Mouse (Mus musculus) heart, embryonic 16.5 days (tissue): Measurements from ENCODE around the gene Bin2. TPM values are rescaled to one million over a fixed set of nuclear protein-coding genes. Genes with fewer than 3 reads are reported as not detected.
A peak's percentile ranks its signal among the peaks of the same experiment; 100 is the strongest.
"Not testable (repeated sequence)": the region's sequence is repeated elsewhere in the genome, so short reads cannot be mapped to it uniquely, and the experiment has no call there.

ENCODE experiments used
- ATAC-seq: fragments of 200-750 bp; cut with Nextera tagmentation; replicated peaks from 2 replicates; pipeline ENCODE4 v1.8.0; 2017; ENCODE audit warnings: moderate number of reproducible peaks; ENCODE audit not compliant: insufficient read depth, low FRiP score; ENCODE audit errors: extremely low read depth
- H3K27ac ChIP-seq: fragments of 300-500 bp; sonication (generic); 2 replicates; pipeline ENCODE4 v1.5.1; 2014; ENCODE audit warnings: mild to moderate bottlenecking, low read length, control low read depth, moderate library complexity
- H3K27me3 ChIP-seq: fragments of 300-500 bp; sonication (generic); 2 replicates; pipeline ENCODE4 v1.6.1; 2014; ENCODE audit warnings: low read length, mixed read lengths; ENCODE audit not compliant: control insufficient read depth, insufficient read depth
- H3K36me3 ChIP-seq: fragments of 300-500 bp; sonication (generic); 2 replicates; pipeline ENCODE4 v1.6.1; 2014; ENCODE audit not compliant: control insufficient read depth, insufficient read depth
- H3K4me1 ChIP-seq: fragments of 300-500 bp; sonication (generic); 2 replicates; pipeline ENCODE4 v1.6.1; 2014; ENCODE audit warnings: low read length, mixed read lengths; ENCODE audit not compliant: control insufficient read depth, insufficient read depth
- H3K4me2 ChIP-seq: fragments of 300-500 bp; sonication (generic); 2 replicates; pipeline ENCODE4 v1.6.1; 2014; ENCODE audit warnings: low read depth, mild to moderate bottlenecking, control low read depth, low read length
- H3K4me3 ChIP-seq: fragments of 300-500 bp; sonication (generic); 2 replicates; pipeline ENCODE4 v1.5.1; 2014; ENCODE audit warnings: mild to moderate bottlenecking, control low read depth, low read length
- H3K9ac ChIP-seq: fragments of 300-500 bp; sonication (generic); 2 replicates; pipeline ENCODE4 v1.6.1; 2014; ENCODE audit warnings: low read length, control low read depth
- H3K9me3 ChIP-seq: fragments of 300-500 bp; sonication (generic); replicated peaks from 2 replicates; pipeline ENCODE4 v1.6.1; 2016; ENCODE audit warnings: low read length; ENCODE audit not compliant: control insufficient read depth
- WGBS: fragments of 180-500 bp; shearing (Covaris S2); extraction: QIAGEN DNeasy Blood & Tissue Kit; methylation state at CpG from one replicate; pipeline ENCODE4 v1.1.7; 2014; 5-methylcytosine and 5-hydroxymethylcytosine counted together
- polyA plus RNA-seq: library from polyadenylated mRNA; unstranded; fragments of >200 nt; fragmentation: Nextera tagmentation; extraction: Ambion mirVana; gene quantifications from 2 replicates; pipeline ENCODE4 v1.2.1, GENCODE M21; 2015

Gene Bin2
- polyA plus RNA-seq, 1 experiment from 2014 or later: 13.3 TPM

DNA sequence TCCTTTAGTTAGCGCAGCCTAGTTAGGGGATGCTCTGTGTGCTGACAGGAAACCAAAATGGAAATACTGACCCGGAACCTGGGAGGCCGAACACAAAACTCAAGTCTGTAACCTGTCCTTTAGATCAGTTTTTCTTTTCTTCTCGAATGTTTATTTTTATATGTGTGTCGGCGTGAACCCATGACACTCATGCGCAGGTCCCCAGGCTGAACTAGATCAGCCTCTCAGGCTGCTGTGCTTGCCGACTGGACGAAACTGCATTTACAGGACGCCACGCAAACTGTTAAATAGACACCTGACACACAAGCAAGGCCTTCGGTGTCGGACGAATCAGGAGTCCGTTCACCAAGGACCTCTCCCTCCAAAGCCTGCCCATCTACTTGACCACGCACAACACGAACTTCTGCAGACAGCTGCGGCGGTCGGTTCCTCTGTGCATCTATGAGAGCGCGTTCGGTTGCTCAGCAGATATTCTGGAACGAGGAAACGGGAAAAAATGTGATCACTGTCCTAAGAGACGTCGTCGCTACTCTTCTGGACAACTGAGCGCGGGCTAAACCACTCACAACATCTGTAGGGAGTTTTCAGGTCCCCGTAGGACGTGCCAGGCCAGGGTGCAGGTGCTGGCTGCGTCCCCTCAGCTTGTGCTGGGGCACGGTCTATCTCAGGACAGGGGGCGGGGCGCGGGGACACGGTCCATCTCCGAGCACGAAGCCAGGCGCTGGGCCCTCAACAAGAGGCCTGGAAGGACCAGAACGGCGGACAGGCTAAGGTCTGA, 54.9 kb downstream of the Bin2 start:
- WGBS: 10% methylated on average over 43 of the region's 43 CpGs
- H3K27me3 ChIP-seq: no peaks in the 10 kb centered on the region
- H3K9me3 ChIP-seq: no peaks in the 10 kb centered on the region
- peak overlapping the region; percentile 89 for H3K4me2 ChIP-seq
- peak overlapping the region; percentile 83 for H3K9ac ChIP-seq
- H3K4me1 ChIP-seq: peaks cover 17% of the 10 kb centered on the region
- peaks cover 19% of the 10 kb centered on the region for H3K36me3 ChIP-seq
- peak; percentile 0; the same call in 1 of the 2 replicates for ATAC-seq
- H3K27ac ChIP-seq: peak overlapping the region; percentile 86
- peak overlapping the region; percentile 96 for H3K4me3 ChIP-seq

DNA sequence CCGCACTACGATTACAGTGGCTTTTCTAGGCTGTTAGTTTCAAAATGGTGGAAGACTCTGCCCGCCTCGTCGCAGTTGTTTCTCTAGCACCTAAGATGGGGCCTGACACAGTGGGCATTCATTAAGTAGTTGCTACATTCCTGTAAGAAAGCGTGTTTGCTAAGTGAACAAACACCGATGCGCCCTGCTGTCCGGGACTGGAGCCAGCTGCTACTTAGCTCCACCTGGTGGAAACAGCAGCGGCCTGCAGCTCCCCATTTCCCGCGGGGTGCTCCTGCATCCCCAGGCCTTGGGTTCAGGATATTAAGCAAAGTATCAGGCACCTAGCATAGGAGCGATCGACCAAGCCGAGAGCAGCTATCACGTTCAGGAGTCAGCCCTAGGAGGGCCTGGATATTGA, 55.8 kb downstream of the Bin2 start:
- Histone ChIP-seq H3K4me3 (peak overlapping the region; percentile 40), H3K9ac (peak overlapping the region; percentile 42; the same call in 1 of the 2 replicates), H3K27me3 (no peaks in the 10 kb centered on the region), H3K4me2 (peak overlapping the region; percentile 61), H3K9me3 (no peaks in the 10 kb centered on the region), H3K4me1 (peaks cover 17% of the 10 kb centered on the region), H3K27ac (no peak overlapping the region), H3K36me3 (peaks cover 13% of the 10 kb centered on the region)
- WGBS: 9% methylated on average over 16 of the region's 16 CpGs
- no peak for ATAC-seq

- no peak overlapping the region for H3K27ac ChIP-seq
- peaks cover 2% of the 10 kb centered on the region; the same call in 1 of the 2 replicates for H3K36me3 ChIP-seq
- no peak overlapping the region for H3K9ac ChIP-seq
- H3K4me3 ChIP-seq: no peak overlapping the region
- H3K27me3 ChIP-seq: no peaks in the 10 kb centered on the region
- 65% methylated on average over 2 of the region's 2 CpGs for WGBS
- peaks cover 17% of the 10 kb centered on the region for H3K4me1 ChIP-seq
- no peak overlapping the region for H3K4me2 ChIP-seq
- H3K9me3 ChIP-seq: no peaks in the 10 kb centered on the region
- ATAC-seq: no peak
Observed at GRCm38 (mm10) chr15:100612432-100612831, 56.9 kb downstream of the Bin2 start.

- no peaks in the 10 kb centered on the region for H3K9me3 ChIP-seq
- no peak overlapping the region for H3K4me3 ChIP-seq
- H3K36me3 ChIP-seq: peaks cover under 1% of the 10 kb centered on the region; the same call in 1 of the 2 replicates
- no peak overlapping the region for H3K27ac ChIP-seq
- no peak overlapping the region for H3K9ac ChIP-seq
- H3K4me1 ChIP-seq: peaks cover 17% of the 10 kb centered on the region
- H3K27me3 ChIP-seq: no peaks in the 10 kb centered on the region
- no peak overlapping the region for H3K4me2 ChIP-seq
- ATAC-seq: no peak
- 81% methylated on average over 7 of the region's 7 CpGs for WGBS
Observed at GRCm38 (mm10) chr15:100611951-100612350, 57.4 kb downstream of the Bin2 start.

GRCm38 (mm10) chr15:100606677-100607076, 62.7 kb downstream of the Bin2 start:
- H3K4me2 ChIP-seq, H3K27me3 ChIP-seq, ATAC-seq, H3K36me3 ChIP-seq, H3K27ac ChIP-seq, H3K4me1 ChIP-seq, H3K9me3 ChIP-seq, H3K4me3 ChIP-seq, H3K9ac ChIP-seq: not testable (repeated sequence)
- 86% methylated on average over 8 of the region's 8 CpGs for WGBS

- Histone ChIP-seq H3K4me2 (no peak overlapping the region), H3K9me3 (no peaks in the 10 kb centered on the region), H3K27me3 (peaks cover 8% of the 10 kb centered on the region; the same call in 1 of the 2 replicates), H3K36me3 (no peaks in the 10 kb centered on the region), H3K4me3 (no peak overlapping the region), H3K27ac (no peak overlapping the region), H3K9ac (no peak overlapping the region), H3K4me1 (peaks cover 12% of the 10 kb centered on the region)
- ATAC-seq: no peak
- 53% methylated on average over 3 of the region's 3 CpGs for WGBS
Observed at GRCm38 (mm10) chr15:100601669-100602068, 67.7 kb downstream of the Bin2 start.

GRCm38 (mm10) chr15:100600696-100601272, 68.6 kb downstream of the Bin2 start:
- WGBS: 27% methylated on average over 21 of the region's 21 CpGs
- H3K36me3 ChIP-seq: no peaks in the 10 kb centered on the region
- H3K4me1 ChIP-seq: peaks cover 12% of the 10 kb centered on the region
- H3K27ac ChIP-seq: no peak overlapping the region
- no peak for ATAC-seq
- peak overlapping the region; percentile 99 for H3K4me2 ChIP-seq
- H3K9ac ChIP-seq: no peak overlapping the region; the same call in 1 of the 2 replicates
- peak overlapping the region; percentile 82 for H3K4me3 ChIP-seq
- peaks cover 8% of the 10 kb centered on the region; the same call in 1 of the 2 replicates for H3K27me3 ChIP-seq
- no peaks in the 10 kb centered on the region for H3K9me3 ChIP-seq

GRCm38 (mm10) chr15:100600047-100600695, 69.2 kb downstream of the Bin2 start:
- ATAC-seq: peak; percentile 67
- H3K27me3 ChIP-seq: peaks cover 8% of the 10 kb centered on the region; the same call in 1 of the 2 replicates
- H3K4me2 ChIP-seq: peak overlapping the region; percentile 99
- peaks cover 12% of the 10 kb centered on the region for H3K4me1 ChIP-seq
- H3K4me3 ChIP-seq: peak overlapping the region; percentile 82
- H3K36me3 ChIP-seq: no peaks in the 10 kb centered on the region
- no peaks in the 10 kb centered on the region for H3K9me3 ChIP-seq
- peak overlapping the region; percentile 91 for H3K9ac ChIP-seq
- H3K27ac ChIP-seq: peak overlapping the region; percentile 79
- 2% methylated on average over 35 of the region's 35 CpGs for WGBS
